Mouse (Mus musculus) intestine, embryonic 16.5 days (tissue): ENCODE results near the gene Rnase13. TPM values are rescaled to one million over a fixed set of nuclear protein-coding genes. Genes with fewer than 3 reads are reported as not detected.
A peak's percentile ranks its signal among the peaks of the same experiment; 100 is the strongest.

Experiments
- ATAC-seq: fragments of 200-750 bp; cut with Nextera tagmentation; 2 replicates; pipeline ENCODE4 v1.8.0; 2017; ENCODE audit warnings: moderate TSS enrichment, moderate library complexity
- H3K27ac ChIP-seq: fragments of 300-500 bp; sonication (generic); 2 replicates; pipeline ENCODE4 v1.5.1; 2014; ENCODE audit warnings: mild to moderate bottlenecking, low read length
- H3K27me3 ChIP-seq: fragments of 300-500 bp; sonication (generic); replicated peaks from 2 replicates; pipeline ENCODE4 v1.6.1; 2014; ENCODE audit warnings: low read length, control low read depth, mixed read lengths; ENCODE audit not compliant: control insufficient read depth, insufficient read depth
- H3K36me3 ChIP-seq: fragments of 300-500 bp; sonication (generic); 2 replicates; pipeline ENCODE4 v1.6.1; 2014; ENCODE audit warnings: low read length, control low read depth; ENCODE audit not compliant: control insufficient read depth, insufficient read depth
- H3K4me1 ChIP-seq: fragments of 300-500 bp; sonication (generic); 2 replicates; pipeline ENCODE4 v1.6.1; 2014; ENCODE audit warnings: low read length, control low read depth, mixed read lengths; ENCODE audit not compliant: control insufficient read depth, insufficient read depth
- H3K4me2 ChIP-seq: fragments of 300-500 bp; sonication (generic); 2 replicates; pipeline ENCODE4 v1.6.1; 2014; ENCODE audit warnings: low read depth, low read length, control low read depth
- H3K4me3 ChIP-seq: fragments of 300-500 bp; sonication (generic); 2 replicates; pipeline ENCODE4 v1.5.1; 2014; ENCODE audit warnings: mild to moderate bottlenecking, low read length
- H3K9ac ChIP-seq: fragments of 300-500 bp; sonication (generic); 2 replicates; pipeline ENCODE4 v1.6.1; 2014; ENCODE audit warnings: low read depth, low read length
- H3K9me3 ChIP-seq: fragments of 300-500 bp; sonication (generic); 2 replicates; pipeline ENCODE4 v1.6.1; 2016; ENCODE audit warnings: low read length, control low read depth; ENCODE audit not compliant: control insufficient read depth
- WGBS: fragments of 180-500 bp; shearing (Covaris S2); extraction: QIAGEN DNeasy Blood & Tissue Kit; methylation state at CpG from one replicate; pipeline ENCODE4 v1.1.7; 2014; 5-methylcytosine and 5-hydroxymethylcytosine counted together
- polyA plus RNA-seq: library from polyadenylated mRNA; unstranded; fragments of >200 nt; fragmentation: Nextera tagmentation; extraction: Ambion mirVana; gene quantifications from 2 replicates; pipeline ENCODE4 v1.2.1, GENCODE M21; 2015

Rnase13 gene
- polyA plus RNA-seq, 1 experiment from 2014 or later: not detected

GRCm38 (mm10) chr14:51916539-51916938, 6.0 kb downstream of the Rnase13 start:
- H3K27ac ChIP-seq: no peak overlapping the region
- H3K4me1 ChIP-seq: peaks cover 10% of the 10 kb centered on the region
- no peak overlapping the region for H3K4me2 ChIP-seq
- ATAC-seq: no peak
- no peaks in the 10 kb centered on the region for H3K27me3 ChIP-seq
- no peaks in the 10 kb centered on the region for H3K9me3 ChIP-seq
- WGBS: 91% methylated on average over 4 of the region's 4 CpGs
- H3K4me3 ChIP-seq: no peak overlapping the region
- H3K36me3 ChIP-seq: no peaks in the 10 kb centered on the region
- H3K9ac ChIP-seq: no peak overlapping the region

DNA sequence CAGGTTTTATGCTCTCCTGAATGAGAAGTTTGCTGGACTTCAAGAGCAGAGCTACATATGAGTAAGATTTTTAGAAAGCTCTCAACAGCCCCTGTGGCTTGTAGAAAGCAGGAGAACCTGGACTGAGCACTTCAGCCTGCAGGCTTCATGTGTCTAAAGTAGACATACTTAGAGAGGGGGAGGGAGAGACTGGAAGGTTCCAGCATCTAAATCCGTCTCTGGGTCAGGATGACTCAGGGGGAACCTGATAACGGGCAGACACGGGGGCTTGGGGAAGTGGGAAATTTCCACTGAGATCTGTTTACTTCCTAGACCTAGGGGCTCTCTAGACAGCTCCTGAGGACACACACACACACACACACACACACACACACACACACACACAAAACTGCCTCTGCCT, 7.5 kb downstream of the Rnase13 start:
- no peaks in the 10 kb centered on the region for H3K36me3 ChIP-seq
- no peak overlapping the region for H3K4me2 ChIP-seq
- no peak for ATAC-seq
- no peaks in the 10 kb centered on the region for H3K27me3 ChIP-seq
- H3K27ac ChIP-seq: no peak overlapping the region
- no peak overlapping the region for H3K9ac ChIP-seq
- H3K4me1 ChIP-seq: peaks cover 9% of the 10 kb centered on the region; the same call in 1 of the 2 replicates
- WGBS: 13% methylated on average over 3 of the region's 3 CpGs
- H3K9me3 ChIP-seq: no peaks in the 10 kb centered on the region
- H3K4me3 ChIP-seq: no peak overlapping the region

DNA sequence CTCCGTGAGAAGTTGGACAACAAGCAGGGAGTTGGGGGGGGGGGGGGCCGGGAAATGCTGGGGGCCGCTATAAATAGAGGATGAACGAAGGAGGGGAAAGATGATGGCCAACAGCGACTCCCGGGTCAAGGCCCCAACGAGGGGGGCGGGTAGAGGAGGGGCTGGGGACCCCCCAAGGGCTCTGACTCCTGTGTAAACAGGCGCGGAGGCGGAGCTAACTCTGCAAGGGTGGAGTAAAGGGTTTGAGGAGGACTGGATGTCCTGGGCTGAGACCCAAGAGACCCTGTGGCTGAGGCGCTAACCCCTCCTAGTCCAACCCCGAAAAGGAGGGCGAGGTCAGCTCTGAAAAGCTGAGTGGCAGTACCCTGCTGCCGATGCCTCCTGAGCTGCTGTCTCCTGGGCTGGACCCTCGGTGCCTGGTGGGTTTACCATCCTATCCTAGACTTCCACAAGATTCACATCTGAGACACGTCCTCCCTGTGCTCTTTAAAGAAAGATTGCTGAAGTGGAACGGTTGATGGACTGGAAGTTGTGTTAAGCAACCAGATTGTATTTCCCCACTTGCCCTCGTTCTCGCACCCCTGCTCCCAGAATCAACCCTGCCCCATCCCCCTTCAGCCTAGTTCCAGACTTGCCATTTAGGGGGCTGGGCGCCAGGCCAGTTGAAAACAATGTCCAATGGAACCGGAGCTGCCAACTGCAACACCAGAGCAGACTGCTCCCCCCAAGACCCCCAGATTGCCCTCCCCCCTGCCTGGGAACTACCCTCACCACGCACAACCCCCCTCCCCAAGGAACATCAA, 8.4 kb downstream of the Rnase13 start, which contains the start of gene Ndrg2:
Gene Ndrg2 (minus strand): TSS at position 199 of the 803 bp plus-strand sequence.
- 6% methylated on average over 22 of the region's 23 CpGs for WGBS
- no peaks in the 10 kb centered on the region for H3K36me3 ChIP-seq
- ATAC-seq: peak; percentile 68
- no peaks in the 10 kb centered on the region for H3K9me3 ChIP-seq
- H3K27ac ChIP-seq: peak within 1 kb of the TSS; percentile 58
- peak within 1 kb of the TSS; percentile 72 for H3K9ac ChIP-seq
- peak within 1 kb of the TSS; percentile 94 for H3K4me2 ChIP-seq
- no peaks in the 10 kb centered on the region for H3K27me3 ChIP-seq
- peak within 1 kb of the TSS; percentile 64 for H3K4me3 ChIP-seq
- H3K4me1 ChIP-seq: peaks cover 9% of the 10 kb centered on the region; the same call in 1 of the 2 replicates

DNA sequence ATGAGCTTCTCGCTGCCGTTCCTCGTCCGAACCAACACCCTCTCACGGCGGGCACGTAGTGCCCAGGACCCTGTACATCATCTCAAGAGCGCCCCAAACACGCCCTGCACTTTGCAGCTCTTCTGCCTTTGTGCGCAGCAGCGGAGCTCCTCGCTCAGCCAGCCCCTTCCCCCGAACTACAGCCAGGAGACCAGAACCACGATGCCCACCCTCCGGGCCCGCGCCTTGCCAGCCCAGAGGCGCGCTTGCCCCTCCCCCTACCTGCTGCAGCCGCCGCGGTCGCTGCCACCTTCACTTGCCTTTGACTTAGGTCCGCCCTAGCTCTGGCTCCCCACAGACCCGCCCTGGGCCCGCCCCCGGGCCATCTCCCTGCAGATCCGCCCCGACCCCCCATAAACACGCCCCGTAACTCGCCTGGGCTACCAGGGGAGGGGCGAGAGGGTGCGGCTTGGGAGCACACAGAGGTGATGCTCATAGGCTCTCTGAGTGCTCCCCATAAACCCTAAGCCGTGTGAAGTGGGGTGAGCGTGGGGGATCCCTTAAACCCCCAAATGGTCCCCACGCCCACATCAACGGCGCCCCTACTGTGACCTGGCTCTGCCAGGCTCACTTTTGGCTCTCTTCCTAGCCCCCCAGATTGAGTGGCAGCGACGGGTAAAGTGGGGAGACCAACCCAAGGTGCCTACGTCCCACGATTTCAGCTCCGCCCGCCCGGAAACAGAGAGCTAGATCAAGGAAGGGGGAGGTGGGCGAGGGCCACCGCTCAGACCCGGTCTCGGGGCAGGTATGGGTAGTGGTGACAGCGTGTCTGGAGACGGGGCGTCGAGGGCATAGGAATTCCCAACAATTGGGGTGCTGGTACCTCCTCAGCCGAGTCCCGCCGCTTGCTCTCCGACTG, 9.3 kb downstream of the Rnase13 start:
- Histone ChIP-seq H3K36me3 (no peaks in the 10 kb centered on the region), H3K4me1 (peaks cover 9% of the 10 kb centered on the region; the same call in 1 of the 2 replicates), H3K4me3 (peak overlapping the region; percentile 64), H3K9me3 (no peaks in the 10 kb centered on the region), H3K27me3 (no peaks in the 10 kb centered on the region), H3K4me2 (peak overlapping the region; percentile 94), H3K27ac (peak overlapping the region; percentile 58), H3K9ac (peak overlapping the region; percentile 72)
- WGBS: under 1% methylated on average over 58 of the region's 58 CpGs
- ATAC-seq: peak; percentile 93

DNA sequence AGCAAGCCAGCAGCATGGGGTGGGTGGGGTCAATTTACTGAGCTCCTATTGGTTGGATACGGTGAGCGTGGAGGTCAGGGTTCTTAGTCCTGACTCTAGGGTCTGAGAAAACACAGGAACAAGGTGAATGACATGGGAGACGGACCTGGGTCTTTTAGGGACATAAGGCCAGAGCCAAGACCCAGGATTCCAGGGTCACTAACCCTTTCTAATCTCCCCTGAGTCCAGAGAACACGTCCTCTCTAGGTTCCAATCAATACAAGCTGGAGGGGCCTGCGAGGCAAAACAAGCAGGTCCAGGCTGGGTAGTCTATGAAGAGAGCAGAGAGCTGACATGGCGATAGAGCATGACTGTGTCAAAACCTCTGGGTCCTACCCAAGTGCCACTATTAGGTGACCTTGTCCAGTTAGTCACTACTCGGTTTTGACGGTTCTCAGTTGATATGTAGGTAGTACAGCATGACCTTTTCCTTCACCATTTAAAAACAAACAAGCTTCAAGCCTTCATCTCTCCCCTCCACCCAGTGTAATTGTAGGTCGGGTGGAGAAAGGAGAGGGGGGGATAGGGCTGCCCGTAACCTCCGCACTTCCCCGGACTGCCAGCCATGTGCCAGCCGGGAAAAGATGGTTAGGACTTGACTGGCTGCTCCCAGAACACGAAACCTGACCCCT, 10.0 kb downstream of the Rnase13 start:
- Histone ChIP-seq H3K9ac (peak overlapping the region; percentile 72), H3K27ac (no peak overlapping the region), H3K4me3 (peak overlapping the region; percentile 64)

DNA sequence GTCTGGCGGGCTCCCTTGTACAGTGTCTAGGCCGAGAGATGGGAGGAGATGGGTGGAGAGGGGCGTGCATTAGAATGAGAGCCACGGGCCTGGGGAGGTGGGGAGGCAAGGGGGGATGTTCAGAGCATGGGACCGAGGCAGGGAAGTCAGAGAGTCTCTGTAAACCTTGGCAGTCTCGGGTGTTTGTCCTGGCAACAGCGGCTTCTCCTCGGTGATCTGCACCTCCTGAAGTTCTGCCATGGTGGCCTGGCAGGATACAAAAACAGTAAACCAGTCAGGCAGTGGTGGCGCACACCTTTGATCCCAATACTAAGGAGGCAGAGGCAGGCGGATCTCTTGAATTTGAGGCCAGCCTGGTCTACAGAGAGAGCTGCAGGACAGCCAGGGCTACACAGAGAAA, 11.3 kb downstream of the Rnase13 start:
- WGBS: 84% methylated on average over 10 of the region's 10 CpGs
- H3K36me3 ChIP-seq: no peaks in the 10 kb centered on the region
- H3K27me3 ChIP-seq: no peaks in the 10 kb centered on the region
- H3K9me3 ChIP-seq: no peaks in the 10 kb centered on the region
- H3K27ac ChIP-seq: no peak overlapping the region
- no peak overlapping the region for H3K9ac ChIP-seq
- no peak for ATAC-seq
- H3K4me3 ChIP-seq: no peak overlapping the region
- H3K4me1 ChIP-seq: peaks cover 9% of the 10 kb centered on the region; the same call in 1 of the 2 replicates
- H3K4me2 ChIP-seq: no peak overlapping the region

More for the DNA sequence above, 10.0 kb downstream of the Rnase13 start:
- WGBS: 12% methylated on average over 14 of the region's 14 CpGs
- H3K9me3 ChIP-seq: no peaks in the 10 kb centered on the region
- ATAC-seq: peak; percentile 41
- peak overlapping the region; percentile 94 for H3K4me2 ChIP-seq
- peaks cover 9% of the 10 kb centered on the region; the same call in 1 of the 2 replicates for H3K4me1 ChIP-seq
- no peaks in the 10 kb centered on the region for H3K27me3 ChIP-seq
- no peaks in the 10 kb centered on the region for H3K36me3 ChIP-seq

- Histone ChIP-seq H3K4me2 (no peak overlapping the region), H3K36me3 (no peaks in the 10 kb centered on the region), H3K4me3 (no peak overlapping the region), H3K27ac (no peak overlapping the region), H3K4me1 (peaks cover 5% of the 10 kb centered on the region), H3K9ac (no peak overlapping the region), H3K27me3 (no peaks in the 10 kb centered on the region), H3K9me3 (no peaks in the 10 kb centered on the region)
- ATAC-seq: no peak
- WGBS: 93% methylated on average over 11 of the region's 11 CpGs
These were observed 16.5 kb downstream of the Rnase13 start for GRCm38 (mm10) chr14:51906102-51906501.

DNA sequence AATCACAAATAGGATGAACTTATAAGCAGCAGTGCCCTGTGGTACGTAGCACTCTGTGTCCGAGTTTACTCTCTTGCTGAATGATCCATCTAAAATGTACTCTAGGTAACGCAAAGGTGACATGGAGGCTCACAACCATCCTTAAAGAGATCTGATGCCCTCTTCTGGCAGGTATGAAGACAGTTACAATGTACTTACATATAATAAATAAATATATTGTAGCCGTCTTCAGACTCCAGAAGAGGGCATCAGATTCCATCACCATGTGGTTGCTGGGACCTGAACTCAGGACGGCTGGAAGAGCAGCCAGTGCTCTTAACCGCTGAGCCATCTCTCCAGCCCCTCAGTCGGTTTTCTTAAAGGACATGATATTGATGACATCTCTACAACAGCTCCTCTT, 17.9 kb downstream of the Rnase13 start:
- H3K9me3 ChIP-seq: no peaks in the 10 kb centered on the region
- H3K27me3 ChIP-seq: no peaks in the 10 kb centered on the region
- no peak overlapping the region for H3K4me3 ChIP-seq
- no peak overlapping the region for H3K27ac ChIP-seq
- no peak for ATAC-seq
- no peak overlapping the region for H3K4me2 ChIP-seq
- WGBS: 67% methylated on average over 7 of the region's 7 CpGs
- peaks cover 5% of the 10 kb centered on the region for H3K4me1 ChIP-seq
- H3K36me3 ChIP-seq: no peaks in the 10 kb centered on the region
- H3K9ac ChIP-seq: no peak overlapping the region

DNA sequence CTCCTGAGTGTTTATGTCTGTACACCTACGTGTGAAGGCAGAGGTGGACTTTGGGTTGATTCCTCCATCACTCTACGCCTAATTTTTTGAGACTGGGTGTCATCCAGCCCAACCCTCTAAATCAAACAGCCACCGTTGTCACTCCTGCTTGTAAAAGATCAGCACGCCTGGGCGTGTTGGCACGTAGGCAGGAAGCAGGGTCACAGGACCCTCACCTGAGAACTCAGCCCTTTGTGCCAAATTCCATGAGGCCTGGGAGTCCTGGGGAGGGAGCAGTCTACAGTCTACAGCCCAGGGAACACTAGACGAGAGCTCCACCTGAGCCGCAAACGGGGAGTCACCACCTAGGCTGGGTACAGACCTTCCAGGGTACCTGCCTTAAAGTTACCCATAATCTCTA, 18.8 kb downstream of the Rnase13 start:
- peak; percentile 73 for ATAC-seq
- no peak overlapping the region for H3K4me3 ChIP-seq
- H3K4me2 ChIP-seq: no peak overlapping the region
- peaks cover 5% of the 10 kb centered on the region for H3K4me1 ChIP-seq
- no peaks in the 10 kb centered on the region for H3K27me3 ChIP-seq
- H3K9ac ChIP-seq: no peak overlapping the region; the same call in 1 of the 2 replicates
- no peaks in the 10 kb centered on the region for H3K36me3 ChIP-seq
- no peaks in the 10 kb centered on the region for H3K9me3 ChIP-seq
- H3K27ac ChIP-seq: 0 out of 2 replicates have a peak overlapping the region, but pooled peaks have one; percentile 32
- 68% methylated on average over 9 of the region's 9 CpGs for WGBS
